Mouse (Mus musculus): ENCODE measurements around the gene Tmem220. TPM values are rescaled to one million over a fixed set of nuclear protein-coding genes. Genes with fewer than 3 reads are reported as not detected.
"Not testable (repeated sequence)": the region's sequence is repeated elsewhere in the genome, so short reads cannot be mapped to it uniquely, and the experiment has no call there.

Gene Tmem220
- polyA plus RNA-seq, 1 experiment from 2014 or later: 1.2 TPM

- no peaks in the 10 kb centered on the region for H3K36me3 ChIP-seq (replicated peaks)
- H3K4me1 ChIP-seq: peaks cover 24% of the 10 kb centered on the region
- peaks cover 32% of the 10 kb centered on the region for H3K27me3 ChIP-seq (replicated peaks; ENCODE audit: low read depth, poor library complexity, severe bottlenecking)
- no peak for DNase-seq (ENCODE audit: low spot score)
- H3K27ac ChIP-seq (replicated peaks): no peak overlapping the region
- H3K9me3 ChIP-seq: no peaks in the 10 kb centered on the region
- 87% methylated on average over 13 of the region's 13 CpGs for WGBS
- H3K4me3 ChIP-seq: no peak overlapping the region
Observed at GRCm38 (mm10) chr11:67022354-67023115, 2.4 kb upstream of the Tmem220 start.

DNA sequence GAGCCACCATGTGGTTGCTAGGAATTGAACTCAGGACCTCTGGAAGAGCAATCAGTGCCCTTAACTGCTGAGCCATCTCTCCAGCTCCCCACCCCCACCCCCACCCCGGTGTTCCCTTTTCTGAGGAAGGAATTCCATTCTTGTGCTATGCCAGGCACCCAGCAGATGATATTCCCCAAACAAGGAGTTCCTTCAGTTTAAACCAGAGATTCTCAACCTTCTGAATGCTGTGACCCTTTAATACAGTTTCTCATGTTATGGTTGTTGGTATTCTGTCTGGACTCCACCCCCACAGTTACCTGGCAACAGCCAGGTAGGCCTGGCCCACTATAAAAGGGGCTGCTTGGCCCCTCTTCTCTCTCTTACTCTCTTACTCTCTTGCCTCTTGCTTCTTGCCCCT, 1.8 kb upstream of the Tmem220 start:
- Histone ChIP-seq H3K27me3 (replicated peaks; ENCODE audit: low read depth, poor library complexity, severe bottlenecking) (peaks cover 32% of the 10 kb centered on the region), H3K4me1 (peaks cover 18% of the 10 kb centered on the region)
- H3K4me3 ChIP-seq; H3K27ac ChIP-seq (replicated peaks); H3K36me3 ChIP-seq (replicated peaks); DNase-seq (ENCODE audit: low spot score); H3K9me3 ChIP-seq: not testable (repeated sequence)
- WGBS: 56% methylated on average over 1 of the region's 1 CpGs

- no peaks in the 10 kb centered on the region for H3K36me3 ChIP-seq (replicated peaks)
- H3K4me1 ChIP-seq: peaks cover 12% of the 10 kb centered on the region
- WGBS: 28% methylated on average over 6 of the region's 6 CpGs
- no peak for DNase-seq (ENCODE audit: low spot score)
- no peak overlapping the region for H3K4me3 ChIP-seq
- H3K27me3 ChIP-seq (replicated peaks; ENCODE audit: low read depth, poor library complexity, severe bottlenecking): peaks cover 26% of the 10 kb centered on the region
- no peak overlapping the region for H3K27ac ChIP-seq (replicated peaks)
- H3K9me3 ChIP-seq: no peaks in the 10 kb centered on the region
Observed at GRCm38 (mm10) chr11:67023802-67024340, 1.1 kb upstream of the Tmem220 start.

DNA sequence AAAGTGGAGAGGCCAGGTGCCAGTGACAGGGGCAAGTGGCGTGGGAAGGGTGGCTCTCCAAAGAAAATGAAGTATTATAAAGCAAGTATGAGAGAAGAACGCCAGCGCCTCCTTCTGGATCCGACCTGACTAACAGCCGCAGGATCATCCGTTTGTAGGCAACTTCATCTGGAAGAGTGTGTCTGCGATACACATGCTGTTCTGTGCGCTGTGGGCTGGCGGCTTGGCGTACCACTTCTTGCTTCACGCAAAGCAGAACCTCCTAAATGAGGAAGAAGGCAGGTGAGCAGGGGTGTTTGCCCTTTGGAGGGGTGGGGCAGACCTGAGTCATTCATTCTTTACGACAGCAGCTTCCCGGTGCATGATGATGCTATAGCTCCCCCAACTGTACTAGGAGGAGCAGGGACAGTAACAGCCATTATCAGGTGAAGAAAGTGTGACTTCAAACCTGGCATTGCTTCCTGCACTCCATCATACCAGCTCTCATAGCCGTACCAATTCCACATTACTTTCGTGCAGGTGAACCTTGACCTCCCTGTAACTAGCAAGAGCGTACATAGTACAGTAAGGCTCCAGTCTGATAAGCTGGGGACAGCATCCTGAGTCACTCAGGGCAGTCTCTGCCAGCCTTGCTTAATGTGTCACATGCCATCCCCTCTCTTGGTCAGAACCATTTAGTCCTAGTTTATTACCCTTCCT, 6.1 kb downstream of the Tmem220 start:
- Histone ChIP-seq H3K9me3 (no peaks in the 10 kb centered on the region), H3K27me3 (replicated peaks; ENCODE audit: low read depth, poor library complexity, severe bottlenecking) (no peaks in the 10 kb centered on the region), H3K36me3 (replicated peaks) (no peaks in the 10 kb centered on the region), H3K27ac (replicated peaks) (no peak overlapping the region), H3K4me1 (no peaks in the 10 kb centered on the region), H3K4me3 (no peak overlapping the region)
- WGBS: 61% methylated on average over 16 of the region's 16 CpGs
- no peak for DNase-seq (ENCODE audit: low spot score)

DNA sequence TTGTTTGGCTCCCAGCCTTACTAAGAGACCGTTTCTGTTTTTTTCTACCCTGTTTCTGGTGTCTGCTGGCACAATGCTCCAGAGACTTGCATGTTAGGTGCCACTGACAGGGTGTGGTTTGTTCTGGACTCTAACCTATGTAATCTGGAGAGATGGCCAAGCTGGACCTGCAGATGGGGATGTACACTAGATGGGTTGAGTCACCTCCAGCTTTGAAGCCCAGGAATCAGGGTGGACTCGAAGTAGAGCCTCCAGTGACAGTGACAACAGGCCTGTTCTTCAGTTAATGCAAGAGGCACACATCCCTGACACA, 6.6 kb downstream of the Tmem220 start:
- Histone ChIP-seq H3K36me3 (replicated peaks) (0 out of 2 replicates have a peak, but pooled peaks cover under 1% of the 10 kb centered on the region), H3K4me1 (no peaks in the 10 kb centered on the region), H3K4me3 (no peak overlapping the region), H3K27me3 (replicated peaks; ENCODE audit: low read depth, poor library complexity, severe bottlenecking) (no peaks in the 10 kb centered on the region), H3K27ac (replicated peaks) (no peak overlapping the region), H3K9me3 (no peaks in the 10 kb centered on the region)
- 74% methylated on average over 2 of the region's 2 CpGs for WGBS
- DNase-seq (ENCODE audit: low spot score): no peak

DNA sequence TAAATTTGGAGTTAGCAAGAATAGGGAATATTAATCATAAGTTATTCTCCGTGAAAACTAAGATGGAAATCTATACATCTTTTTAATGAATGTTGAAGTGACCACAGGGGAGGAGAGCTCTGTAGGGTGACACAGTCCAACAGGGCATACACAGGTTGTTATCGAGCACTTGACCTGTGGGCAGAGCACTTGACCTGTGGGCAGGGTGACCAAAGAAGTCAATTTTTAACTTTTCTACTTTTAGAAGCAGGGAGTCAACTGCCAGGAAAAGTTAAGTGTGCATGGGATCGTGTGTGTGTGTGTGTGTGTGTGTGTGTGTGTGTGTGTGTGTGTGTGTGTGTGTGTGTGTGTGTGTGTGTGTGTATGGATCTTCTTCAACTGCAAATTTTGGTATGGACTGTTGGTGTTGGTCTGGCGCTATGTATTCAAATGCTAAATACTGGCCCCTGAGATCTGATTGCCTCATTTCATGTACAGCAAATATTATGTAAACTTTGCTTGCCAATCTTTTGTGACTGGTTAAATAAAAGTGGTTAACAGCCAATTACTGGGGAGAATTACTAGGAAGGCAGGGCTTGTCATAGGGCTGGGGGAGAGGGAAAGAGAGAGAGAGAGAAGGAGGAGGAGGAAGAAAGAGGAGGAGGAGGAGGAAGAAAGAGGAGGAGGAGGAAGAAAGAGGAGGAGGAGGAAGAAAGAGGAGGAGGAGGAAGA, 10.0 kb downstream of the Tmem220 start:
- no peak overlapping the region for H3K27ac ChIP-seq (replicated peaks)
- WGBS: 82% methylated on average over 4 of the region's 4 CpGs
- no peak for DNase-seq (ENCODE audit: low spot score)
- H3K9me3 ChIP-seq: no peaks in the 10 kb centered on the region
- peaks cover 33% of the 10 kb centered on the region for H3K36me3 ChIP-seq (replicated peaks)
- H3K27me3 ChIP-seq (replicated peaks; ENCODE audit: low read depth, poor library complexity, severe bottlenecking): no peaks in the 10 kb centered on the region
- H3K4me3 ChIP-seq: no peak overlapping the region
- no peaks in the 10 kb centered on the region for H3K4me1 ChIP-seq

DNA sequence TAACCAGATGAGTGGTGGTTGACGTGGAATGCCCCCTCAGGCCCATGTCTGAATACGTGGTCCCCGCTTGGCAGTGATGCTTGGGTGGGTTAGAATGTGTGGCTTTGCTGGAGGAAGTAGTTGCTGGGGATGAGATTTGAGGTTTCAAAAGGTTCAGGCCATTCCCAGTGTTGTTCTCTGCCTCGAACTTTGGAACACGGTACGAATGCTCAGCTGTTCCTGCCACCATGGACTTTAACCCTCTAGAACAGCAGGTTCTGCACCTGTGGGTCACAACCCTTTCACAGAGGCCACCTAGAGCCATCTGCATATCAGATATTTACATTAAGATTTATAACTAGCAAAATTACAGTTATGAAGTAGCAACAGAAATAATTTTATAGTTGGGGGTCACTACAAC, 11.3 kb downstream of the Tmem220 start:
- H3K36me3 ChIP-seq (replicated peaks): peaks cover 46% of the 10 kb centered on the region
- no peaks in the 10 kb centered on the region for H3K27me3 ChIP-seq (replicated peaks; ENCODE audit: low read depth, poor library complexity, severe bottlenecking)
- no peak overlapping the region for H3K27ac ChIP-seq (replicated peaks)
- H3K9me3 ChIP-seq: no peaks in the 10 kb centered on the region
- DNase-seq (ENCODE audit: low spot score): no peak
- no peaks in the 10 kb centered on the region for H3K4me1 ChIP-seq
- WGBS: 91% methylated on average over 6 of the region's 6 CpGs
- no peak overlapping the region for H3K4me3 ChIP-seq

- H3K36me3 ChIP-seq (replicated peaks): peaks cover 53% of the 10 kb centered on the region
- H3K4me1 ChIP-seq: no peaks in the 10 kb centered on the region
- WGBS: 95% methylated on average over 9 of the region's 9 CpGs
- H3K27ac ChIP-seq (replicated peaks): no peak overlapping the region
- no peak overlapping the region for H3K4me3 ChIP-seq
- H3K9me3 ChIP-seq: no peaks in the 10 kb centered on the region
- DNase-seq (ENCODE audit: low spot score): no peak
- no peaks in the 10 kb centered on the region for H3K27me3 ChIP-seq (replicated peaks; ENCODE audit: low read depth, poor library complexity, severe bottlenecking)
Observed at GRCm38 (mm10) chr11:67036892-67037291, 11.9 kb downstream of the Tmem220 start.

GRCm38 (mm10) chr11:67039799-67040198, 14.8 kb downstream of the Tmem220 start:
- H3K36me3 ChIP-seq (replicated peaks): peaks cover 63% of the 10 kb centered on the region
- H3K27ac ChIP-seq (replicated peaks): no peak overlapping the region
- no peaks in the 10 kb centered on the region for H3K9me3 ChIP-seq
- DNase-seq (ENCODE audit: low spot score): no peak
- 88% methylated on average over 3 of the region's 3 CpGs for WGBS
- H3K4me3 ChIP-seq: no peak overlapping the region
- peaks cover 6% of the 10 kb centered on the region; the same call in 1 of the 2 replicates for H3K4me1 ChIP-seq
- no peaks in the 10 kb centered on the region for H3K27me3 ChIP-seq (replicated peaks; ENCODE audit: low read depth, poor library complexity, severe bottlenecking)

DNA sequence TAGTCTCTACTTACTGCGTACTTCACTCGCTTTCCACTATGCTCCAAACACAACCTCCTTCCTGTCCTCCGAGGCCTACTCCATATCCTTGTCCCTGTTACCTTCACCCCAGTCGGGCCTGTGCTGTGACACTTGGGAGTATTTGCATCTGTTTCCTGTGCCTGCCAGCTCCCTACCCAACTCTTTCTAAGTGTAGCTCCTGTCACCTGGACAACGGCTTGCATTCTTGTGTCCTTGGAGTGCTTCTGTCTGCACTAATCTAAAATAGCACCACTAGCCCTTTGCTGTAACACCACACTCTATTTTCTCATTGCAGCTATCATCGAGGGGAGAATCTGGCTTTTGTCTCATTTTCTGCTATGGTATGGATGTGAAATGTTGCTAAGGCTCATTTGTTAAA, 15.5 kb downstream of the Tmem220 start:
- no peak overlapping the region for H3K27ac ChIP-seq (replicated peaks)
- H3K4me1 ChIP-seq: peaks cover 8% of the 10 kb centered on the region; the same call in 1 of the 2 replicates
- no peaks in the 10 kb centered on the region for H3K27me3 ChIP-seq (replicated peaks; ENCODE audit: low read depth, poor library complexity, severe bottlenecking)
- H3K4me3 ChIP-seq: no peak overlapping the region
- peaks cover 64% of the 10 kb centered on the region for H3K36me3 ChIP-seq (replicated peaks)
- DNase-seq (ENCODE audit: low spot score): no peak
- 97% methylated on average over 6 of the region's 6 CpGs for WGBS
- H3K9me3 ChIP-seq: no peaks in the 10 kb centered on the region

- no peaks in the 10 kb centered on the region for H3K9me3 ChIP-seq
- no peak overlapping the region for H3K4me3 ChIP-seq
- H3K36me3 ChIP-seq (replicated peaks): peaks cover 61% of the 10 kb centered on the region
- no peak for DNase-seq (ENCODE audit: low spot score)
- H3K27me3 ChIP-seq (replicated peaks; ENCODE audit: low read depth, poor library complexity, severe bottlenecking): no peaks in the 10 kb centered on the region
- H3K27ac ChIP-seq (replicated peaks): no peak overlapping the region
- 47% methylated on average over 8 of the region's 8 CpGs for WGBS
- peaks cover 12% of the 10 kb centered on the region for H3K4me1 ChIP-seq
Observed at GRCm38 (mm10) chr11:67043007-67043406, 18.1 kb downstream of the Tmem220 start.

GRCm38 (mm10) chr11:67044959-67045358, 20.0 kb downstream of the Tmem220 start:
- H3K36me3 ChIP-seq (replicated peaks): peaks cover 55% of the 10 kb centered on the region
- no peaks in the 10 kb centered on the region for H3K9me3 ChIP-seq
- 76% methylated on average over 6 of the region's 6 CpGs for WGBS

More at GRCm38 (mm10) chr11:67044959-67045358, 20.0 kb downstream of the Tmem220 start:
- Histone ChIP-seq H3K4me3 (no peak overlapping the region), H3K27ac (replicated peaks) (0 out of 2 replicates have a peak overlapping the region, but pooled peaks have one; percentile 7), H3K27me3 (replicated peaks; ENCODE audit: low read depth, poor library complexity, severe bottlenecking) (no peaks in the 10 kb centered on the region), H3K4me1 (peaks cover 12% of the 10 kb centered on the region)
- no peak for DNase-seq (ENCODE audit: low spot score)
